Mouse (Mus musculus): ENCODE results near the gene Itgb3. TPM values are rescaled to one million over a fixed set of nuclear protein-coding genes. Genes with fewer than 3 reads are reported as not detected.

Itgb3 gene
- polyA plus RNA-seq, 1 experiment from 2014 or later = 5.2 TPM

DNA sequence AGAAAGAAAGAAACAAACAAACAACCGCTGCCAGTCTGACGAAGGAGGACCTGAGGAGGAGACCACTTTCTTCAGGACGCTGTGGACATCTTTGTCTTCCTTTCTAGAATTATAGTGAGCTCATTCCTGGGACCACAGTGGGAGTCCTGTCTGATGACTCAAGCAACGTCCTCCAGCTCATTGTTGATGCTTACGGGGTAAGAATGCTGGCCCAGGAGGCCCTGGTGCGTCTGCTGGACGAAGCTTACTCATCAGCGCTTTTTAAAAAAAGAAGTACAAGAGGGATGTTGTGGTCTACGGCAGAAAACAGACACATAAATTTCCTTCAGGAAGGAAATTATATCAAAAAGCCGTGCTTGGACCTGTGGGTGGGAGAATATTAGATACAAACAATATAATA is 33.1 kb downstream of the Itgb3 start:
- no peak overlapping the region for H3K4me3 ChIP-seq (replicated peaks)
- H3K27ac ChIP-seq (replicated peaks) = no peak overlapping the region
- no peaks in the 10 kb centered on the region for H3K4me1 ChIP-seq
- H3K27me3 ChIP-seq = no peaks in the 10 kb centered on the region
- H3K36me3 ChIP-seq = no peaks in the 10 kb centered on the region
- 81% methylated on average over 10 of the region's 10 CpGs for WGBS
- H3K9me3 ChIP-seq (replicated peaks) = no peaks in the 10 kb centered on the region
- no peak for ATAC-seq (ENCODE audit: insufficient number of reproducible peaks, low FRiP score, low TSS enrichment, low read depth)
- no peak overlapping the region for H3K9ac ChIP-seq
- no peak overlapping the region for H3K4me2 ChIP-seq (replicated peaks)

- 82% methylated on average over 4 of the region's 4 CpGs for WGBS
- H3K4me2 ChIP-seq (replicated peaks) = no peak overlapping the region
- H3K27ac ChIP-seq (replicated peaks) = no peak overlapping the region
- ATAC-seq (ENCODE audit: insufficient number of reproducible peaks, low FRiP score, low TSS enrichment, low read depth) = no peak
- no peaks in the 10 kb centered on the region for H3K9me3 ChIP-seq (replicated peaks)
- no peak overlapping the region for H3K4me3 ChIP-seq (replicated peaks)
- H3K27me3 ChIP-seq = no peaks in the 10 kb centered on the region
- no peaks in the 10 kb centered on the region for H3K36me3 ChIP-seq
- H3K4me1 ChIP-seq = no peaks in the 10 kb centered on the region
- H3K9ac ChIP-seq = no peak overlapping the region
These were observed 35.4 kb downstream of the Itgb3 start for GRCm38 (mm10) chr11:104643236-104643635.

- Histone ChIP-seq H3K4me2 (replicated peaks) (no peak overlapping the region), H3K9ac (no peak overlapping the region), H3K4me3 (replicated peaks) (no peak overlapping the region), H3K9me3 (replicated peaks) (no peaks in the 10 kb centered on the region), H3K4me1 (no peaks in the 10 kb centered on the region), H3K36me3 (no peaks in the 10 kb centered on the region), H3K27me3 (no peaks in the 10 kb centered on the region), H3K27ac (replicated peaks) (no peak overlapping the region)
- WGBS = 89% methylated on average over 6 of the region's 6 CpGs
- ATAC-seq (ENCODE audit: insufficient number of reproducible peaks, low FRiP score, low TSS enrichment, low read depth) = no peak
These were observed 37.6 kb downstream of the Itgb3 start for GRCm38 (mm10) chr11:104645402-104645801.

DNA sequence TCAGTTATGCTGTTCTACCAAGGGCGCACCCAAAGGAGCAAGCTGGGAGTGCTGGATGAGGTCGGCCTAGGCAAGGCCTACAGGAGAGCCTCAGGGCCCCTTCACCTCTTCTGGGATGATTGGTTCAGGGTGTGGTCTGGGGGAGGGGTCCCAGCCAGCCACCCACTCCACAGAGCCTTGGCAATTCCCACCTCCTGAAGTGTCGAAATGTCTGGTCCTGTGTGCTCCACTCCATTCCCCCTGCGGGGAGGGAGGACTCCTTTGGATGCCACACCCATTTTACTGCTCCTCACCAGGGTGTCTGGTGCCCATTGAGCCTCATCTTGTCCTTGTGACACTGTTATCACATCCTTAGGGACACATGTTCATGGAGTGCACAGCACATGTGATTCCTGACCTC is 38.4 kb downstream of the Itgb3 start:
- H3K4me1 ChIP-seq = no peaks in the 10 kb centered on the region
- no peak overlapping the region for H3K27ac ChIP-seq (replicated peaks)
- no peaks in the 10 kb centered on the region for H3K36me3 ChIP-seq
- H3K9ac ChIP-seq = no peak overlapping the region
- no peaks in the 10 kb centered on the region for H3K27me3 ChIP-seq
- ATAC-seq (ENCODE audit: insufficient number of reproducible peaks, low FRiP score, low TSS enrichment, low read depth) = no peak
- H3K9me3 ChIP-seq (replicated peaks) = no peaks in the 10 kb centered on the region
- no peak overlapping the region for H3K4me2 ChIP-seq (replicated peaks)
- H3K4me3 ChIP-seq (replicated peaks) = no peak overlapping the region
- 70% methylated on average over 4 of the region's 4 CpGs for WGBS

- ATAC-seq (ENCODE audit: insufficient number of reproducible peaks, low FRiP score, low TSS enrichment, low read depth) = no peak
These were observed 38.8 kb downstream of the Itgb3 start for GRCm38 (mm10) chr11:104646611-104647010.

GRCm38 (mm10) chr11:104647188-104647867 is 39.5 kb downstream of the Itgb3 start:
- Histone ChIP-seq H3K9ac (no peak overlapping the region), H3K4me3 (replicated peaks) (no peak overlapping the region), H3K4me2 (replicated peaks) (no peak overlapping the region), H3K4me1 (no peaks in the 10 kb centered on the region), H3K9me3 (replicated peaks) (no peaks in the 10 kb centered on the region), H3K27me3 (no peaks in the 10 kb centered on the region), H3K27ac (replicated peaks) (no peak overlapping the region), H3K36me3 (no peaks in the 10 kb centered on the region)
- ATAC-seq (ENCODE audit: insufficient number of reproducible peaks, low FRiP score, low TSS enrichment, low read depth) = no peak
- 52% methylated on average over 8 of the region's 8 CpGs for WGBS

More at GRCm38 (mm10) chr11:104646611-104647010, 38.8 kb downstream of the Itgb3 start:
- Histone ChIP-seq H3K36me3 (no peaks in the 10 kb centered on the region), H3K9ac (no peak overlapping the region), H3K4me2 (replicated peaks) (no peak overlapping the region), H3K27me3 (no peaks in the 10 kb centered on the region), H3K9me3 (replicated peaks) (no peaks in the 10 kb centered on the region), H3K4me1 (no peaks in the 10 kb centered on the region), H3K27ac (replicated peaks) (no peak overlapping the region), H3K4me3 (replicated peaks) (no peak overlapping the region)
- WGBS = 71% methylated on average over 5 of the region's 5 CpGs

- H3K27me3 ChIP-seq = no peaks in the 10 kb centered on the region
- no peak overlapping the region for H3K9ac ChIP-seq
- WGBS = 44% methylated on average over 3 of the region's 3 CpGs
- H3K4me2 ChIP-seq (replicated peaks) = no peak overlapping the region
- no peaks in the 10 kb centered on the region for H3K9me3 ChIP-seq (replicated peaks)
- H3K4me1 ChIP-seq = no peaks in the 10 kb centered on the region
- H3K36me3 ChIP-seq = no peaks in the 10 kb centered on the region
- H3K4me3 ChIP-seq (replicated peaks) = no peak overlapping the region
- no peak overlapping the region for H3K27ac ChIP-seq (replicated peaks)
- no peak for ATAC-seq (ENCODE audit: insufficient number of reproducible peaks, low FRiP score, low TSS enrichment, low read depth)
These were observed 40.8 kb downstream of the Itgb3 start for GRCm38 (mm10) chr11:104648571-104648970.

GRCm38 (mm10) chr11:104660599-104660998 is 52.8 kb downstream of the Itgb3 start:
- no peaks in the 10 kb centered on the region for H3K36me3 ChIP-seq
- H3K27me3 ChIP-seq = no peaks in the 10 kb centered on the region
- no peak for ATAC-seq (ENCODE audit: insufficient number of reproducible peaks, low FRiP score, low TSS enrichment, low read depth)
- H3K9ac ChIP-seq = no peak overlapping the region
- H3K4me3 ChIP-seq (replicated peaks) = no peak overlapping the region
- H3K4me2 ChIP-seq (replicated peaks) = no peak overlapping the region
- 90% methylated on average over 4 of the region's 4 CpGs for WGBS
- no peaks in the 10 kb centered on the region for H3K4me1 ChIP-seq
- H3K9me3 ChIP-seq (replicated peaks) = 0 out of 2 replicates have a peak, but pooled peaks cover 4% of the 10 kb centered on the region
- no peak overlapping the region for H3K27ac ChIP-seq (replicated peaks)

GRCm38 (mm10) chr11:104661106-104661505 is 53.3 kb downstream of the Itgb3 start:
- Histone ChIP-seq H3K4me3 (replicated peaks) (no peak overlapping the region), H3K27ac (replicated peaks) (no peak overlapping the region), H3K9me3 (replicated peaks) (0 out of 2 replicates have a peak, but pooled peaks cover 4% of the 10 kb centered on the region), H3K4me2 (replicated peaks) (no peak overlapping the region), H3K9ac (no peak overlapping the region), H3K4me1 (no peaks in the 10 kb centered on the region), H3K27me3 (no peaks in the 10 kb centered on the region), H3K36me3 (no peaks in the 10 kb centered on the region)
- WGBS = 77% methylated on average over 5 of the region's 5 CpGs
- no peak for ATAC-seq (ENCODE audit: insufficient number of reproducible peaks, low FRiP score, low TSS enrichment, low read depth)

DNA sequence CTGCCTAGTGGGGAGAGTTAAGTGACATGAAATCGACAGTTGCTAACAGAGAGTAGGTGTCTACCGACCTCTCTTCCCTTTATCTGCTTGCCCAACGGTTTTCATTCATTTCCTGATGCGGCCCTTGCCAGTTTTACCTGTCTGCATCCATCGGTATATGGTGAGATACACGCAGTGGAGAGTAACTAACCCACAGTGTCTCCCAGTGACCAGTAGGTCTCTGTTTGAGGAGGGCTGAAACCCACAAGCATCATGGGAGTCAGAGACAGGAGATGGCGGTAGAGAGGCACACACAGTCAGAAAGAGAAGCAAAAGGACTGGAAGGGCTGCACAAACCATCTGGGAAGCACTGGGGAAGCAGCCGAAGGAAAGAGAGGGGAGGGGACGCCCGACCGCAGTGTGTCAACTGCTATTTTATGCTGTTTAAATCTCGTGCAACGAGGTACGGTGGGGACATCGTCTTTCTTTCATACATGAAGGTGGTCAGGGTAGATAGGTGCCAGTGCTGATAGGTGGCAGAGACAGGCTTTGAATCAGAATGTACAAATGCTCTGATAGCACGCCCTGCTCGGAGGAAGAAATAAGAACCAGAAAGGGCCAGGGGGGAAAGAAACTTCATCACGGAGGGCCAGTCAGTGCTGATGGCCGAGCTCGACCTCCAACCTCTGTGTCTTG is 53.9 kb downstream of the Itgb3 start:
- H3K9ac ChIP-seq = no peak overlapping the region
- 75% methylated on average over 20 of the region's 20 CpGs for WGBS
- 0 out of 2 replicates have a peak, but pooled peaks cover 4% of the 10 kb centered on the region for H3K9me3 ChIP-seq (replicated peaks)

DNA sequence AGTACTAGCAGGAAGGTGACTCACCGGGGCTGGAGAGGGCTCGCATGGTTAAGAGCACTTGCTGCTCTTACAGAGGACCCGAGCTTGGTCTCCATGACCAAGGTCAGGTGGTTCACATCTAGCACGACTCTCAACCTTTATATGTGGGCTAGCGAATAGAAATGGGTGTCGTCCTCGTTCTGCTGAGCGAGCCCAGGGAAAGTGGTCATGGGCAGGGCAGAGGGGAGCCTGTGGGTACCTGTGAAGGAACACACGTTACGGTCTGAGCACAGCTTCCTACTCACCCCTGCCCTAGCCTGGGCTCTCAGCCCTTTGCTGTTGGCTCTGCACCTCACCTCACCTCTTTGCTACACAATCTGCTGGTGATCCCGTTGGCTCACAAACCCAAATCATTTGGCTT is 54.8 kb downstream of the Itgb3 start:
- 88% methylated on average over 11 of the region's 11 CpGs for WGBS
- peaks cover 4% of the 10 kb centered on the region for H3K4me1 ChIP-seq
- no peaks in the 10 kb centered on the region for H3K36me3 ChIP-seq
- H3K9me3 ChIP-seq (replicated peaks) = 0 out of 2 replicates have a peak, but pooled peaks cover 4% of the 10 kb centered on the region
- H3K4me3 ChIP-seq (replicated peaks) = no peak overlapping the region
- H3K4me2 ChIP-seq (replicated peaks) = no peak overlapping the region
- no peak overlapping the region for H3K27ac ChIP-seq (replicated peaks)
- H3K9ac ChIP-seq = no peak overlapping the region
- no peak for ATAC-seq (ENCODE audit: insufficient number of reproducible peaks, low FRiP score, low TSS enrichment, low read depth)
- H3K27me3 ChIP-seq = no peaks in the 10 kb centered on the region

More for the DNA sequence above, 53.9 kb downstream of the Itgb3 start:
- Histone ChIP-seq H3K27ac (replicated peaks) (no peak overlapping the region), H3K4me1 (no peaks in the 10 kb centered on the region), H3K4me2 (replicated peaks) (no peak overlapping the region), H3K4me3 (replicated peaks) (no peak overlapping the region), H3K27me3 (no peaks in the 10 kb centered on the region), H3K36me3 (no peaks in the 10 kb centered on the region)
- no peak for ATAC-seq (ENCODE audit: insufficient number of reproducible peaks, low FRiP score, low TSS enrichment, low read depth)

Measured in embryonic facial prominence, embryonic 15.5 days (tissue).